Mouse (Mus musculus) G1E (cell line): ENCODE results near the gene Lrrc8d.

Source experiments
- GATA1 ChIP-seq: IDR thresholded peaks from 2 replicates; pipeline ENCODE4 v1.6.1; 2012; ENCODE audit warnings: borderline replicate concordance, low read length, inconsistent platforms, mixed read lengths
- TAL1 ChIP-seq: conservative IDR thresholded peaks from 2 replicates; pipeline ENCODE4 v1.6.1; 2012; ENCODE audit warnings: low read depth, low read length, inconsistent platforms, mixed read lengths

DNA sequence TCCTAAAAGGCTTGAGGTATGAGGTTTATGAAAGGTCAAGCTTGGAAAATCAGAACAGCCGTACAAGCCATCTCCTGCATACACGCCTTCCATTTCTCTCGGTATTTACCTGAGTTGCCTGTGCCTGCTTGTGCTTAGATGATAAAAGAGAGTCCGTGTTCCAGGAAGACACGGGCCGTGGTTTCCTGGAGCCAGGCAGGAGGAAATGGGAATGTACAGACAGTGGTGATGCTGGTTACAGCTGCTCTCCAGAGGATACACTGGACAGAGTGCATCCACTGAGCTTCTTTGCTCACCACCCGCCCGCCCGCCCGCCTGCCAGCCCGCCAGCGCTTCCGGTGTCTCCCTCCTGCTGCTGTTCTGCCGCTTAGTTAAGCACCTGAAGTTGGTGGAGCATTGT lies 116.3 kb downstream of the Lrrc8d start:
- TF ChIP-seq GATA1, result no peak
- TF ChIP-seq TAL1, result no peak
